In the genomic region with DNA sequence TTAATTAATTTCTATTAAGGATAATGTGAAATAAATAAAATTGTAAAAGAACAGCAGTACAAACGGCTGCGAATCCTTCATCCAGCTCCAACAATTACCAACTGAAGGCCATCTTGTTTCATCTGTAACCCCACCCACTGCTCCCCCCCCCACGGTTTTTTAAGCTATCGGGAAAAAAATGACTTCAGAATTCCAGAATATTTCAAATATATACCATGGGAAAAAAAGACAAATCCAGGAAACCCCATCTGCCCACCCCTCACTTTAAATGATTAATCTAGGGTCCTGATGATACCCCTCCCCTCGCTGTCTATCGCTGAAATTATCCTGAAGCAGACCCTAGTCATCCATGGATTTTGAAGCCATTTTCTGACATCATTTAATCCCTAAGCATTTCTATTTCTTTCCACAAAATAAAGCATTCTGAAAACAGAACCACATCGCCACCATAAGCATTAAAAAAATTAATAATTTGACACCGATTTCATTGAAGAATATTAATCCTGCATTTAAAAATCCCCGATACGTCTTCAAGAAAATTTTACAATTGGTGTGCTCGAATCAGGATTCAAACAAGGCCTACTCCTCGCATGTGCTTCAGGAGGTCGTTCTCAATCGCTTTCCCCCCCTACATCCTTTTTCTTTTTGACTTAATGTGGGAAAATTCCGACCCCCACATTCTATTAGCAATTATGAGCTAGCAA, we compare ENCODE assay signal across 7 mouse cellular contexts. TPM values are rescaled to one million over a fixed set of nuclear protein-coding genes. Genes with fewer than 3 reads are reported as not detected.
A peak's percentile ranks its signal among the peaks of the same experiment; 100 is the strongest.
DNase-seq lines count a peak whose midpoint lies in the region; ATAC-seq and TF ChIP-seq lines count a peak whose summit lies in the region.

No protein-coding gene starts in this region.

- no peaks in the 10 kb centered on the region for H3K27me3 ChIP-seq in lung, embryonic 14.5 days (ENCODE audit: insufficient read depth, low read length)
- H3K27me3 ChIP-seq in intestine, embryonic 14.5 days (replicated peaks; ENCODE audit: control insufficient read depth, insufficient read depth, low read length) = no peaks in the 10 kb centered on the region
- no peaks in the 10 kb centered on the region for H3K27me3 ChIP-seq in neural tube, embryonic 11.5 days (ENCODE audit: control insufficient read depth, insufficient read depth, low read length)

- H3K9ac ChIP-seq in lung, embryonic 14.5 days = peak overlapping the region; percentile 68
- H3K9ac ChIP-seq in intestine, embryonic 14.5 days (ENCODE audit: low read length) = peak overlapping the region; percentile 85
- H3K9ac ChIP-seq in neural tube, embryonic 11.5 days (ENCODE audit: low read length) = peak overlapping the region; percentile 68

- H3K4me3 ChIP-seq in lung, embryonic 14.5 days (ENCODE audit: low read depth, low read length) = peak overlapping the region; percentile 57
- peak overlapping the region; percentile 81 for H3K4me3 ChIP-seq in brown adipose tissue, adult 24 weeks (ENCODE audit: insufficient read depth, low read depth, low read length)
- peak overlapping the region; percentile 61 for H3K4me3 ChIP-seq in intestine, embryonic 14.5 days (ENCODE audit: low read depth, low read length)
- H3K4me3 ChIP-seq in neural tube, embryonic 11.5 days (ENCODE audit: low read depth, low read length) = peak overlapping the region; percentile 51

- TF ChIP-seq CTCF in lung, embryonic 14.5 days (IDR thresholded peaks at IDR 0.05; ENCODE audit: low read depth) = no peak

- peak; percentile 26 for DNase-seq in lung, embryonic 14.5 days
- no peak for DNase-seq in lung, postnatal 14 days
- DNase-seq in intestine, embryonic 14.5 days (ENCODE audit: low spot score) = peak; percentile 52
- DNase-seq in neural tube, embryonic 11.5 days (ENCODE audit: low spot score) = peak; percentile 43
- no peak for DNase-seq in layer of hippocampus, adult 8-10 months (ENCODE audit: low spot score in 2 of 2)
- DNase-seq in adrenal gland, adult 2 months = no peak

- 15% methylated on average over 15 of the region's 15 CpGs for WGBS in lung, embryonic 14.5 days
- 19% methylated on average over 15 of the region's 15 CpGs for WGBS in intestine, embryonic 14.5 days
- 23% methylated on average over 15 of the region's 15 CpGs for WGBS in neural tube, embryonic 11.5 days

- H3K27ac ChIP-seq in lung, embryonic 14.5 days (ENCODE audit: low read depth) = peak overlapping the region; percentile 86
- no peak overlapping the region for H3K27ac ChIP-seq in brown adipose tissue, adult 24 weeks (replicated peaks; ENCODE audit: low read depth, low read length)
- H3K27ac ChIP-seq in intestine, embryonic 14.5 days (ENCODE audit: low read depth) = peak overlapping the region; percentile 88
- no peak overlapping the region for H3K27ac ChIP-seq in neural tube, embryonic 11.5 days (ENCODE audit: low read depth, low read length)

- no peaks in the 10 kb centered on the region for H3K9me3 ChIP-seq in lung, embryonic 14.5 days (ENCODE audit: low read depth, low read length)
- H3K9me3 ChIP-seq in intestine, embryonic 14.5 days (ENCODE audit: control insufficient read depth, low read length) = no peaks in the 10 kb centered on the region
- H3K9me3 ChIP-seq in neural tube, embryonic 11.5 days (ENCODE audit: control insufficient read depth, low read length) = no peaks in the 10 kb centered on the region

- H3K4me1 ChIP-seq in lung, embryonic 14.5 days (ENCODE audit: insufficient read depth) = no peaks in the 10 kb centered on the region
- no peaks in the 10 kb centered on the region for H3K4me1 ChIP-seq in brown adipose tissue, adult 24 weeks (ENCODE audit: control insufficient read depth, insufficient read depth, insufficient read length, low read length)
- H3K4me1 ChIP-seq in intestine, embryonic 14.5 days (replicated peaks; ENCODE audit: control insufficient read depth, insufficient read depth, low read length) = no peaks in the 10 kb centered on the region
- no peaks in the 10 kb centered on the region for H3K4me1 ChIP-seq in neural tube, embryonic 11.5 days (ENCODE audit: control insufficient read depth, insufficient read depth, low read length)

- H3K36me3 ChIP-seq in lung, embryonic 14.5 days (ENCODE audit: insufficient read depth) = peaks cover 25% of the 10 kb centered on the region
- H3K36me3 ChIP-seq in intestine, embryonic 14.5 days (ENCODE audit: control insufficient read depth, insufficient read depth, low read length) = peaks cover 18% of the 10 kb centered on the region; the same call in 1 of the 2 replicates
- no peaks in the 10 kb centered on the region for H3K36me3 ChIP-seq in neural tube, embryonic 11.5 days (ENCODE audit: control insufficient read depth, insufficient read depth, low read length)

- ATAC-seq in lung, embryonic 14.5 days (ENCODE audit: insufficient read depth) = no peak
- ATAC-seq in intestine, embryonic 14.5 days (replicated peaks; ENCODE audit: low FRiP score, low TSS enrichment, low read depth) = no peak
- no peak for ATAC-seq in neural tube, embryonic 11.5 days (ENCODE audit: insufficient read depth, low FRiP score, low TSS enrichment)

- H3K4me2 ChIP-seq in lung, embryonic 14.5 days = peak overlapping the region; percentile 66
- peak overlapping the region; percentile 59 for H3K4me2 ChIP-seq in intestine, embryonic 14.5 days (ENCODE audit: low read length)
- H3K4me2 ChIP-seq in neural tube, embryonic 11.5 days (ENCODE audit: low read depth) = peak overlapping the region; percentile 24

RNA-seq across cellular contexts. Expression of gene Morf4l2, which starts 3.3 kb away (rescaled TPM):
- 572 and 614 TPM in 2 replicates for polyA plus RNA-seq in lung, embryonic 14.5 days (2014; fragmentation: Nextera tagmentation; extraction: Ambion mirVana)
- 80.4 and 121 TPM in 2 replicates for polyA plus RNA-seq in brown adipose tissue, adult 24 weeks (2012; ENCODE audit: insufficient read depth, insufficient read length, missing spikeins)
- 471 and 491 TPM in 2 replicates for polyA plus RNA-seq in intestine, embryonic 14.5 days (2014; fragmentation: Nextera tagmentation; extraction: Ambion mirVana)
- 622 and 646 TPM in 2 replicates for polyA plus RNA-seq in neural tube, embryonic 11.5 days (2014; fragmentation: Nextera tagmentation; extraction: Ambion mirVana)
- 100 to 1,000 TPM; 325 to 385 (median 347) TPM for total RNA-seq in layer of hippocampus, adult 8-10 months (2022)
- 100 to 1,000 TPM; 323 to 342 TPM for total RNA-seq in adrenal gland, adult 2 months (2021)
- 10.3 and 10.5 TPM in 2 replicates for polyA plus RNA-seq in adrenal gland, adult 2 months (2012; rRNA removed)

RNA-seq across cellular contexts. Expression of gene Tceal1, which starts 32.5 kb away (rescaled TPM):
- polyA plus RNA-seq in lung, embryonic 14.5 days (2014; fragmentation: Nextera tagmentation; extraction: Ambion mirVana) = 10.3 and 10.4 TPM in 2 replicates
- polyA plus RNA-seq in brown adipose tissue, adult 24 weeks (2012; ENCODE audit: insufficient read depth, insufficient read length, missing spikeins) = 5.1 and 6.2 TPM in 2 replicates
- 8.2 and 8.7 TPM in 2 replicates for polyA plus RNA-seq in intestine, embryonic 14.5 days (2014; fragmentation: Nextera tagmentation; extraction: Ambion mirVana)
- polyA plus RNA-seq in neural tube, embryonic 11.5 days (2014; fragmentation: Nextera tagmentation; extraction: Ambion mirVana) = 8.9 and 9.3 TPM in 2 replicates
- total RNA-seq in layer of hippocampus, adult 8-10 months (2022) = 10 to 100 TPM; 13.1 to 16.4 (median 15.0) TPM
- total RNA-seq in adrenal gland, adult 2 months (2021) = 10 to 100 TPM; 10.3 to 11.8 TPM
- polyA plus RNA-seq in adrenal gland, adult 2 months (2012; rRNA removed) = 0.81 and 1.1 TPM in 2 replicates

RNA-seq across cellular contexts. Expression of gene Glra4, which starts 39.7 kb away (rescaled TPM):
- polyA plus RNA-seq in lung, embryonic 14.5 days (2014; fragmentation: Nextera tagmentation; extraction: Ambion mirVana) = 0.13 TPM in 1 of 2 replicates, not detected in the other
- not detected in 2 replicates for polyA plus RNA-seq in brown adipose tissue, adult 24 weeks (2012; ENCODE audit: insufficient read depth, insufficient read length, missing spikeins)
- polyA plus RNA-seq in intestine, embryonic 14.5 days (2014; fragmentation: Nextera tagmentation; extraction: Ambion mirVana) = 0.11 and 0.12 TPM in 2 replicates
- polyA plus RNA-seq in neural tube, embryonic 11.5 days (2014; fragmentation: Nextera tagmentation; extraction: Ambion mirVana) = not detected in 2 replicates
- under 1 TPM in 1 of 4 experiments, not detected in 3; 0.45 TPM for total RNA-seq in layer of hippocampus, adult 8-10 months (2022)
- total RNA-seq in adrenal gland, adult 2 months (2021) = under 1 TPM; 0.14 TPM
- polyA plus RNA-seq in adrenal gland, adult 2 months (2012; rRNA removed) = not detected in 2 replicates

Comparison
In these comparisons a context has a peak if more than half of its experiments do, and no peak if none do; other contexts are left out.
1. DNase-seq: peak in lung, embryonic 14.5 days (single experiment), intestine, embryonic 14.5 days (single experiment) and neural tube, embryonic 11.5 days (single experiment); none in lung, postnatal 14 days (single experiment), layer of hippocampus, adult 8-10 months (0 of 2) and adrenal gland, adult 2 months (single experiment).
2. H3K27ac ChIP-seq: peak in lung, embryonic 14.5 days (single experiment) and intestine, embryonic 14.5 days (single experiment); none in brown adipose tissue, adult 24 weeks (single experiment) and neural tube, embryonic 11.5 days (single experiment).
3. Peak in every context shown above with its lines, with median percentiles within 50 percentile points of each other: H3K4me2 ChIP-seq, H3K4me3 ChIP-seq and H3K9ac ChIP-seq.